Mouse (Mus musculus): ENCODE results near the gene Fam216a. TPM values are rescaled to one million over a fixed set of nuclear protein-coding genes. Genes with fewer than 3 reads are reported as not detected.

Fam216a gene
- total and polyA plus RNA-seq, 3 experiments = 68.9 to 100 TPM; not detected in 1

GRCm38 (mm10) chr5:122353807-122354491 lies 18.2 kb downstream of the Fam216a start, which contains the start of the genes Rad9b and Vps29 (continued):
- peak; percentile 95 for TF ChIP-seq HCFC1 (IDR thresholded peaks at IDR 0.05; ENCODE audit: low read depth, low read length)

GRCm38 (mm10) chr5:122345777-122346176 lies 26.4 kb downstream of the Fam216a start:
- Histone ChIP-seq H3K4me3 (ENCODE audit: control insufficient read depth in 1 of 2, insufficient read depth in 1 of 2, low read depth in 2 of 2, low read length in 2 of 2) (no peak overlapping the region), H3K79me2 (ENCODE audit: control insufficient read depth, insufficient read depth, low read length, poor library complexity) (no peaks in the 10 kb centered on the region), H3K27me3 (ENCODE audit: control insufficient read depth in 1 of 2, insufficient read depth in 2 of 2, low read length in 2 of 2) (no peaks in the 10 kb centered on the region), H3K9me3 (replicated peaks; ENCODE audit: insufficient read depth, low read length) (no peaks in the 10 kb centered on the region), H3K27ac (ENCODE audit: control insufficient read depth, low read depth, low read length) (no peak overlapping the region), H3K4me1 (ENCODE audit: control insufficient read depth in 1 of 2, insufficient read depth in 2 of 2, low read length in 2 of 2) (peaks cover 10 to 11% of the 10 kb centered on the region in 2 experiments), H3K9ac (ENCODE audit: control insufficient read depth, low read depth, low read length, poor library complexity, severe bottlenecking) (no peak overlapping the region), H3K36me3 (ENCODE audit: control insufficient read depth in 1 of 2, insufficient read depth in 2 of 2, low read length in 2 of 2) (peaks cover 0 to 9% of the 10 kb centered on the region in 2 experiments; a peak in 2 of 4 replicates)
- no peak for DNase-seq (ENCODE audit: low read depth, low spot score)
- no peak for TF ChIP-seq MAX (IDR thresholded peaks at IDR 0.05; ENCODE audit: low read length)
- TF ChIP-seq NRF1 (IDR thresholded peaks at IDR 0.05; ENCODE audit: insufficient read depth, low read depth, low read length, poor library complexity, severe bottlenecking) = no peak
- no peak for TF ChIP-seq GATA1 (IDR thresholded peaks at IDR 0.05; ENCODE audit: low read depth, low read length)
- TF ChIP-seq ETS1 (IDR thresholded peaks at IDR 0.05; ENCODE audit: low read depth, low read length) = no peak
- no peak for TF ChIP-seq MEF2A (IDR thresholded peaks at IDR 0.05; ENCODE audit: extremely low read depth, insufficient replicate concordance, low read depth, low read length, poor library complexity, severe bottlenecking)
- TF ChIP-seq CTCF (IDR thresholded peaks at IDR 0.05 in 2 of 3, conservative IDR thresholded peaks at IDR 0.05 in 1 of 3; ENCODE audit: control insufficient read depth in 1 of 3, insufficient read depth in 1 of 3, low read depth in 2 of 3, low read length in 3 of 3, poor library complexity in 1 of 3, severe bottlenecking in 1 of 3) = peak in 1 of 3 experiments; percentile 26; a peak in 1 of 6 replicates
- no peak for TF ChIP-seq GABPA (IDR thresholded peaks at IDR 0.05; ENCODE audit: low read depth, low read length)
- TF ChIP-seq POLR2AphosphoS5 (IDR thresholded peaks at IDR 0.05; ENCODE audit: borderline replicate concordance, low read depth, low read length) = no peak

GRCm38 (mm10) chr5:122344260-122344659 lies 27.9 kb downstream of the Fam216a start:
- TF ChIP-seq POLR2AphosphoS5 (IDR thresholded peaks at IDR 0.05; ENCODE audit: borderline replicate concordance, low read depth, low read length) (no peak), ZC3H11A (IDR thresholded peaks at IDR 0.05; ENCODE audit: low read depth, low read length) (peak; percentile 78), RAD21 (IDR thresholded peaks at IDR 0.05; ENCODE audit: low read depth, low read length) (peak; percentile 79), ELF1 (IDR thresholded peaks at IDR 0.05; ENCODE audit: low read depth, low read length) (no peak), NELFE (IDR thresholded peaks at IDR 0.05; ENCODE audit: low read depth, low read length) (no peak), CTCF (IDR thresholded peaks at IDR 0.05 in 2 of 3, conservative IDR thresholded peaks at IDR 0.05 in 1 of 3; ENCODE audit: control insufficient read depth in 1 of 3, insufficient read depth in 1 of 3, low read depth in 2 of 3, low read length in 3 of 3, poor library complexity in 1 of 3, severe bottlenecking in 1 of 3) (peak; percentile 73 to 92 (median 89)), MAX (IDR thresholded peaks at IDR 0.05; ENCODE audit: low read length) (no peak), MYC (IDR thresholded peaks at IDR 0.05; ENCODE audit: low read depth, low read length) (0 out of 2 replicates have a peak, but pooled peaks have one; percentile 26), SMC3 (IDR thresholded peaks at IDR 0.05; ENCODE audit: low read depth, low read length) (peak; percentile 92), CHD2 (IDR thresholded peaks at IDR 0.05; ENCODE audit: low read length) (no peak), ETS1 (IDR thresholded peaks at IDR 0.05; ENCODE audit: low read depth, low read length) (no peak), KAT2A (conservative IDR thresholded peaks at IDR 0.05; ENCODE audit: low read depth, low read length) (no peak), SIN3A (IDR thresholded peaks at IDR 0.05; ENCODE audit: low read length) (0 out of 2 replicates have a peak, but pooled peaks have one; percentile 39)
- H3K27me3 ChIP-seq (ENCODE audit: control insufficient read depth in 1 of 2, insufficient read depth in 2 of 2, low read length in 2 of 2) = no peaks in the 10 kb centered on the region
- H3K79me2 ChIP-seq (ENCODE audit: control insufficient read depth, insufficient read depth, low read length, poor library complexity) = no peaks in the 10 kb centered on the region
- no peak overlapping the region for H3K9ac ChIP-seq (ENCODE audit: control insufficient read depth, low read depth, low read length, poor library complexity, severe bottlenecking)
- peaks cover 0 to 9% of the 10 kb centered on the region in 2 experiments; a peak in 2 of 4 replicates for H3K36me3 ChIP-seq (ENCODE audit: control insufficient read depth in 1 of 2, insufficient read depth in 2 of 2, low read length in 2 of 2)
- H3K9me3 ChIP-seq (replicated peaks; ENCODE audit: insufficient read depth, low read length) = no peaks in the 10 kb centered on the region
- no peak overlapping the region for H3K27ac ChIP-seq (ENCODE audit: control insufficient read depth, low read depth, low read length)
- peak; percentile 80 for DNase-seq (ENCODE audit: low read depth, low spot score)
- H3K4me1 ChIP-seq (ENCODE audit: control insufficient read depth in 1 of 2, insufficient read depth in 2 of 2, low read length in 2 of 2) = peaks cover 10 to 11% of the 10 kb centered on the region in 2 experiments
- H3K4me3 ChIP-seq (ENCODE audit: control insufficient read depth in 1 of 2, insufficient read depth in 1 of 2, low read depth in 2 of 2, low read length in 2 of 2) = no peak overlapping the region
